Mouse (Mus musculus): ENCODE measurements at regions not wholly inside any gene's neighbourhood (a gene's known extent, or its start where the extent isn't known, plus 50 kb on each side); places are given as distances from the start of the nearest gene placed in this dataset.

- peak; percentile 69 for DNase-seq (ENCODE audit: low read depth, low spot score)
Observed at GRCm38 (mm10) chr4:80002738-80003635, 830.9 kb upstream of the Tyrp1 start.

- DNase-seq (ENCODE audit: low read depth, low spot score) = peak; percentile 76
Observed at GRCm38 (mm10) chr4:80003636-80004365, 830.1 kb upstream of the Tyrp1 start.

- no peak for DNase-seq (ENCODE audit: low read depth, low spot score)
Observed at GRCm38 (mm10) chr4:80004366-80004700, 829.6 kb upstream of the Tyrp1 start.

- peak; percentile 61 for DNase-seq (ENCODE audit: low read depth, low spot score)
Observed at GRCm38 (mm10) chr4:80004788-80005187, 829.1 kb upstream of the Tyrp1 start.

GRCm38 (mm10) chr4:80027876-80028275, 806.0 kb upstream of the Tyrp1 start:
- DNase-seq (ENCODE audit: low read depth, low spot score) = no peak

GRCm38 (mm10) chr4:80047956-80048355, 786.0 kb upstream of the Tyrp1 start:
- DNase-seq (ENCODE audit: low read depth, low spot score) = no peak
